Mouse (Mus musculus) spleen, embryonic (tissue): ENCODE measurements around the gene 2310057N15Rik.
"Not testable (repeated sequence)": the region's sequence is repeated elsewhere in the genome, so short reads cannot be mapped to it uniquely, and the experiment has no call there.

Source experiments
- CTCF ChIA-PET: fragments of 350-600 bp; sonication (Branson Sonifier 250); formaldehyde crosslinking; loops from one replicate; lab custom pipeline; 2022; lab: Charles Lee

Gene 2310057N15Rik

DNA sequence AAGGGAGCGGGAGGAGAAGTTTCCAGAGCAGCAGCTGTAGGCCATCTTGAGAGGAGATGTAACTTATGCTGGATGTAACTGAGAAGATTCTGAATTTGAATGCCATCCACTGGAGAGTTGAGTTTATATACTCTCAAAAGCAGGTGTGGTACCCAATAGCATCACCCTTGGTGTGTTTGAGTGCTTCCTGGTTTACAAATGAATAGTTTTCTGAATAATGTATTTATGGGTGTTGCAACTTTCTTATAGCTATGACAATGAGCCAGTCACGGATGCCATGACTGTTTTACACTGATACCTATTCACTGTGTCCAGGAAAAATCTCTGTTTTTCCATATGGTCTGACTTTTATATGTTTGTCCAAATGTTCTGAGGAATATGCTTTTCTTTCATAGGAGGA, at the start of gene 2310057N15Rik:
Gene 2310057N15Rik (minus strand): TSS at position 101 of the 400 bp plus-strand sequence.
- CTCF ChIA-PET, result no interaction called here

DNA sequence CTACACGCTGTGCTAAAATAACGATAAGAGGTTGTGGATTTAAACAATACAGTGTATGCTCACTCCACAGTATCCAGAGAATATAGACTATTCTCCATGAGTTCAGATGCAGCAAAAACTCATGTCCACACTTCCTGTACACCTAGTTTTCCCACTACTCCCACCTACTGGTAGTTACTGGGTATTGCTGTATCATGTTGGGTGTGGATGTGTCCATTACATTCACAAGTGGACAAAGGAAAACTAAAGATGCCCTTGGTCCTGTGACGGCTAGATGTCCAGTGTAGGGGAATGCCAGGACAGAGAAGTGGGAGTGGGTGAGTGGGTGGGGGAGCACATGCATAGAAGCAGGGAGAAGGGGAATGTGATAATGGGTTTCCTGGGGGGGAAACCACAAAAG, 49.7 kb upstream of the 2310057N15Rik start:
- CTCF ChIA-PET, result no interaction called here

DNA sequence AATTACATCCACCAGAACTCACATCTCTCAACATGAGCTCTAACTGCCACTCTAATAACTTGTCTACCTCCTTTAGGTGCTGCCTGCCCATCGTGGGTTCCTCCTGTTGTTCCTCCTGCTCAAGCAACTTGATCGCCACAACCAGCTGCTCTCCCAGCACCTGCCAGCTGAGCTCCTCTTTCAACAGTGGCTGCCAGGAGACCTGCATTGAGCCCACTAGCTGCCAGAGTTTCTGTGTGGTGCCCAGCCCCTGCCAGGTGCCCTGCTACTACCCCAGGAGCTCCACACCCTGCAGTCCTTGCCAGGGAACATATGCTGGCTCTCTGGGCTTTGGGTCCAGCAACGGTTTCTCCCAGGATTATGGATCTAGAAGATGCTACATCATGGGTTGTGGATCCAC, 46.1 kb upstream of the 2310057N15Rik start, which contains the start of gene Krtap15:
Gene Krtap15 (plus strand): TSS at position 150 of the 400 bp plus-strand sequence.
- CTCF ChIA-PET, result no interaction called here

DNA sequence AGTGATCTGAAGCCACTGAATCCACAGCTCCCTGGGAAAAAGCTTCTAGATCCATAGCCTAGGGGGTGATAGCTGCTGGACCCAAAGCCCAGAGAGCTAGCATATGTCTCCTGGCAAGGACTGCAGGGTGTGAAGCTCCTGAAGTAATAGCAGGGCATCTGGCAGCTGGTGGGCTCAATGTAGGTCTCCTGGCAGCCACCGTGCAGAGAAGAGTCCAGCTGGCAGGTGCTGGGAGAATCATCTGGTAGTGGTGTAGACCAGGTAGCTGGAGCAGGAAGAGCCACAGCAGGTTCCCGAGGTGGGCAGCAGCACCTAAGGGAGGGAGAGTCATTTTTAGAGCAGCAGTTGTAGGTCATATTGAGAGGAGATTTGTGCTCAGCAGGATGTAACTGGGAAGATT, 37.8 kb upstream of the 2310057N15Rik start, which contains the start of gene Gm20741:
Gene Gm20741 (minus strand): TSS at position 394 of the 400 bp plus-strand sequence.
- CTCF ChIA-PET, result no interaction called here

DNA sequence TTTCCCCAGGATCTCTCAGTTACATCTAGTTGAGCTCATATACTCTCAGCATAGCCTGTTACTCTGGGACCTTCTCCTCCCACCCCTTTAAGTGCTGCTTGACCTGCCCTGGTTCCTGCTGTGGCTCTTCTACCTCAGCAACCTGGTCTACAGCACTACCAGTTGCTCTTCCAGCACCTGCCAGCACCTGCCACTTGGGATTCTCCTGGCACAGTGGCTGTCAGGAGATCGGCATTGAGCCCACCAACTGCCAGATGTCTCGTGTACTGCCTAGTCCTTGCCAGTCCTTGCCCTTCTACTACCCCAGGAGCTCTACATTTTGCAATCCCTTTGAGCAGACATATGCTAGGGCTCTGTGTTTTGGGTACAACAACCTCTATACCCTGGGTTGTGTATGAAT, 12.8 kb upstream of the 2310057N15Rik start:
- CTCF ChIA-PET, result no interaction called here

GRCm38 (mm10) chr16:88777596-88777995, 3.6 kb upstream of the 2310057N15Rik start, which contains the start of gene Gm5965:
TSS of gene Gm5965 (plus strand) at chr16:88777896.
- CTCF ChIA-PET, result no interaction called here

- CTCF ChIA-PET, result not testable (repeated sequence)
These were observed 15.5 kb downstream of the 2310057N15Rik start, which contains the start of gene 2310034C09Rik for GRCm38 (mm10) chr16:88758547-88758946. TSS of gene 2310034C09Rik (plus strand) at chr16:88758847.

DNA sequence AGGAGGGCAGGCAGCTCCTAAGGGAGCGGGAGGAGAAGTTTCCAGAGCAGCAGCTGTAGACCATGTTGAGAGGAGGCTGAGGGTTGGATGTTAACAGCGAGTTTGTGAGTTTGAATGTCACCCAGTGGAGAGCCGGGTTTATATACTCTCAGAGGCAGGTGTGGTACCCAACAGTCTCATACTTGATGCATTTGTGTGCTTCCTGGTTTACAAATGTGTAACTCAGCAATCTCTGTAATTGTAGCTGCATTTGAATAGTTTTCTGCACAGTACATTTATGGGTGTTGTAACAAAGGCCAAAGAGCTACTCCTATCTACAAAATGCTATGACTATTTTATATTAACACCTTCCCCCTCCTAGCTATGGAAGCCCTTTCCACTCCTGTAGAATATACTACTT, 22.5 kb downstream of the 2310057N15Rik start, which contains the start of gene Krtap13:
Gene Krtap13 (minus strand): TSS at position 101 of the 400 bp plus-strand sequence.
- CTCF ChIA-PET, result not testable (repeated sequence)

DNA sequence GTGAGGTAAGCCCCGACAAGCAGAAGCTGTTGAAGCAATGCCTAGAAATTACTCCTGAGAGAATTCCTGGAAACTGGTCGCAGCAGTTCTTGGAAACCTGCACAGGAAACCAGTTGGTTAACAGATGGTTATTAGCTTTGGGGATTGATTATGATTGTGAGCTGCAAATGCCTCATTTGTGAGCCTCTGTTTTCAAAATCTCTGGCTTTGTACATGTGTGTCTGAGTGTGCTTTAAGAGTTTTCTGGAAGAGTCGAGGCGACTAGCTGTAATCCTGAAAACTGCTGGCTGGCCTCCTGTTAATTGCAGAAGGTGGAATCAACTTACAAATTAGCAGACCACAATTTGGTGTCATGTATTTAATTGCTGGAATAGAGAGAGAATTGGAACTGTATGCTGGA, 26.1 kb downstream of the 2310057N15Rik start:
- CTCF ChIA-PET, result no interaction called here

GRCm38 (mm10) chr16:88744750-88745340, 29.2 kb downstream of the 2310057N15Rik start:
- CTCF ChIA-PET, result interaction anchor here (0.7 kb wide), 1 partner anchor 1558 kb away, joined by 6 read pairs; no protein-coding TSS in a partner anchor

- CTCF ChIA-PET, result no interaction called here
These were observed 38.6 kb downstream of the 2310057N15Rik start for GRCm38 (mm10) chr16:88735391-88735790.

- CTCF ChIA-PET, result no interaction called here
These were observed 45.2 kb downstream of the 2310057N15Rik start, which contains the start of gene Krtap13-1 for GRCm38 (mm10) chr16:88728812-88729275. TSS of gene Krtap13-1 (plus strand) at chr16:88728862.
